Mouse (Mus musculus) forebrain, embryonic 12.5 days (tissue): ENCODE results near the gene Arid1b. TPM values are rescaled to one million over a fixed set of nuclear protein-coding genes. Genes with fewer than 3 reads are reported as not detected.

Experiments used
- ATAC-seq: fragments of 200-750 bp; cut with Nextera tagmentation; 2 replicates; pipeline ENCODE4 v1.8.0; 2017; ENCODE audit warnings: moderate TSS enrichment; ENCODE audit not compliant: low FRiP score
- H3K27ac ChIP-seq: fragments of 300-500 bp; sonication (generic); 2 replicates; pipeline ENCODE4 v1.5.1; 2016; ENCODE audit warnings: mild to moderate bottlenecking
- H3K27me3 ChIP-seq: fragments of 300-500 bp; sonication (generic); 2 replicates; pipeline ENCODE4 v1.6.1; 2016; ENCODE audit warnings: mild to moderate bottlenecking
- H3K36me3 ChIP-seq: fragments of 300-500 bp; sonication (generic); replicated peaks from 2 replicates; pipeline ENCODE4 v1.6.1; 2016; ENCODE audit warnings: mild to moderate bottlenecking
- H3K4me1 ChIP-seq: fragments of 300-500 bp; sonication (generic); 2 replicates; pipeline ENCODE4 v1.6.1; 2016
- H3K4me2 ChIP-seq: fragments of 300-500 bp; sonication (generic); 2 replicates; pipeline ENCODE4 v1.6.1; 2016; ENCODE audit warnings: mild to moderate bottlenecking, moderate library complexity
- H3K4me3 ChIP-seq: fragments of 300-500 bp; sonication (generic); replicated peaks from 2 replicates; pipeline ENCODE4 v1.5.1; 2016; ENCODE audit warnings: mild to moderate bottlenecking
- H3K9ac ChIP-seq: fragments of 300-500 bp; sonication (generic); 2 replicates; pipeline ENCODE4 v1.6.1; 2016; ENCODE audit warnings: mild to moderate bottlenecking
- H3K9me3 ChIP-seq: fragments of 300-500 bp; sonication (generic); 2 replicates; pipeline ENCODE4 v1.6.1; 2016
- WGBS: fragments of 180-500 bp; shearing (Covaris S2); methylation state at CpG from one replicate; pipeline ENCODE4 v1.1.7; 2016; 5-methylcytosine and 5-hydroxymethylcytosine counted together
- polyA plus RNA-seq: library from polyadenylated mRNA; unstranded; fragments of >200 nt; fragmentation: Nextera tagmentation; extraction: Ambion mirVana; gene quantifications from 2 replicates; pipeline ENCODE4 v1.2.1, GENCODE M21; 2016

Gene Arid1b
- polyA plus RNA-seq, 1 experiment from 2014 or later = 17.4 TPM

DNA sequence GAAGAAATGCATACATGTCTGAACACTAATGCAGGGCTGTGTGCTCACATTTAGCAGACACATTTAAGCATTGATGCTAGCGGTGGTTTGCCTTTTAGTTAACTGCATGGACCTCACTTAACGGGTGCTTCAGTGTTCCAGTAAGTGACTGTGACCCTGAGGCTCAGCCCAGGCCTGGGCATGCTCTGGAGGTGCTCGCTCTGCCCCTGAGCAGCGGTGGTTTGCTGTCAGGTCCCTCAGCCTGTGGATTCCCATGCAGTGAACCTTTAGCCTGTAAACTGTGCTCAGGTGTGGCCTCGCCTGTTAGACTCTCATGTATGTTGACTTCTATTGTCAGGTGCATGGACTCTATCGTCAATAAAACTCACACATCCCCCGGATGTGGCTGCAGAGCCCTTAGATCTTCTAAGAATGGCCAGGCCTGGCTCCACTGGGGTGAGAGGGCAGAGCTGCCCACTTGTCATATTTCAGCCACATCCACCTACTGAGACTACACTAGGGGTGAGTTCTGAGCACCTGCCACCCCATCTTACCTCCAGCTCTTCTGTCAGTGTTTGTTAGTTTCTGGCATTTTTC is 169.2 kb downstream of the Arid1b start:
- Histone ChIP-seq H3K9me3 (no peaks in the 10 kb centered on the region), H3K36me3 (no peaks in the 10 kb centered on the region), H3K9ac (no peak overlapping the region), H3K4me3 (no peak overlapping the region), H3K4me2 (no peak overlapping the region), H3K27ac (no peak overlapping the region), H3K27me3 (no peaks in the 10 kb centered on the region), H3K4me1 (peaks cover 34% of the 10 kb centered on the region)
- ATAC-seq = no peak
- 90% methylated on average over 7 of the region's 7 CpGs for WGBS

DNA sequence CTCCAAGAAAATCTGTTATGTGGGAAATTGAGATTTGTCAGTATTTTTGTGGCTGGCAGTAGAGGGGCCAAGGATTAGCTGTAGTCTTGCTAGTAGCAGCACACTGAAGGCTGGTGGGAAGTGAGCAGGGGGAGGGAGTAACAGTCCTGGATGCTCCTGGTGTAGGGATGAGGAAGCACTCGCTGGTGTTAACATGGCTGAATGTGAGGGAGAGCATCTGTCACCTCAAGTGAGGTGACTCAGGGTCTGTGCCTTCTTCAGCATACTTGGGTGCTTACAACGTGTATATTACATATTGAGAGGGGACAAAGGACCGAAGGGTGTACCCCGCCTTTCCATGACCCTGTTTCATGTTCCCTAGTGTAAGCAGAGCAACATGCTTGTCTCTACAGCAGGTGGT is 170.7 kb downstream of the Arid1b start:
- Histone ChIP-seq H3K36me3 (no peaks in the 10 kb centered on the region), H3K4me3 (no peak overlapping the region), H3K4me2 (no peak overlapping the region), H3K27me3 (no peaks in the 10 kb centered on the region), H3K27ac (no peak overlapping the region), H3K9me3 (no peaks in the 10 kb centered on the region), H3K9ac (no peak overlapping the region), H3K4me1 (peaks cover 40% of the 10 kb centered on the region)
- ATAC-seq = no peak
- 91% methylated on average over 4 of the region's 4 CpGs for WGBS

DNA sequence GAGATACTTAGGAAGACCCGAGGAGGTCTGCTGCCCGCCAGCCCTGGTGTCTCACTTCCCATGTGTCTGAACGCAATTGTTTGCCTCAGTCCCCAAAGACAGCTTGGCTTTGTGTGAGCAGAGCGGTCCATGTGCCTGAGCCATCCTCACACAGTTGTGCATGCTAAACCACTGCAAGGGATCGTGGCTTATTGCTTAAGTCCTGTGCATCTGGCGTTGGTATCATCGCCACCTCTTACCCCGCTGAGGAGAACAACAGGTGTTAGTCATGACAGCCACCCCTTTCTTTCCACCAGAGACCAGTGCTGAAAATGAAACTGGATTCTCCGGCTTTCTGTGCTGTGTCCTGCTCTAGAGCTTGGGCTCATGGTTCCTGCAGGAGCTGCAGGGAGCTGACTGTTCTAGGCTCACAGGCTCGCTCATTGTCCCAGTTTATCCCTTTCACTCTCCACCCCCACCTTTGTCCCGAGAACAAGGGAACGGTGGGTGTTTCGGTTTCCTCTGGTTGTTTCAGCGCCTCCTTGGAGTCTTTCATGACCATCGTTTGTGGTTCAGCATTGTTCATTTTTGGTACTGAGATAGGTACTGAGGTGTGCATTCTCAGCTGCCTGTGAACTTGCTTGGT is 171.2 kb downstream of the Arid1b start:
- no peaks in the 10 kb centered on the region for H3K36me3 ChIP-seq
- peaks cover 40% of the 10 kb centered on the region for H3K4me1 ChIP-seq
- no peaks in the 10 kb centered on the region for H3K27me3 ChIP-seq
- ATAC-seq = no peak
- no peak overlapping the region for H3K4me2 ChIP-seq
- H3K9me3 ChIP-seq = no peaks in the 10 kb centered on the region
- no peak overlapping the region for H3K9ac ChIP-seq
- H3K4me3 ChIP-seq = no peak overlapping the region
- no peak overlapping the region for H3K27ac ChIP-seq
- 59% methylated on average over 15 of the region's 15 CpGs for WGBS

DNA sequence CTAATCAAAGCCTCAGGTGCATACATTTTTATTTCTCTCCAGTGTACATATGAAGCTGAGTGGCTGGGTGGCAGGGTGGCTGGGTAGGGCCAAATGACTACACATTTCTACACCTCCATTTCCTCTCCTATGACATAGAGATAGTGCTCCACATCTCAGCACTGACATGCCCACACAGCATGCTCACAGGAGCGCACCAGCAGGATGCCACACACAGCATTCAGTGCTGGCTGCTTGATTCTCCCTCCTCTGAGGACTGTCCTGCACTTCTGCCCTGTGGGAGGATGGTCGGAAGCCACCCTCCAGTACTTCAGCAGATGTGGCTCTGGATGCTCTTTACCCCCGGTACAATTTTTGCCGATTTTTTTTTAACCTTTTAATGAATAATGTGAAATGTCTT is 172.0 kb downstream of the Arid1b start:
- 84% methylated on average over 4 of the region's 4 CpGs for WGBS
- H3K4me2 ChIP-seq = no peak overlapping the region
- H3K9ac ChIP-seq = no peak overlapping the region
- H3K4me1 ChIP-seq = peaks cover 40% of the 10 kb centered on the region
- H3K36me3 ChIP-seq = no peaks in the 10 kb centered on the region
- ATAC-seq = no peak
- H3K27me3 ChIP-seq = no peaks in the 10 kb centered on the region
- no peak overlapping the region for H3K4me3 ChIP-seq
- no peaks in the 10 kb centered on the region for H3K9me3 ChIP-seq
- H3K27ac ChIP-seq = no peak overlapping the region

DNA sequence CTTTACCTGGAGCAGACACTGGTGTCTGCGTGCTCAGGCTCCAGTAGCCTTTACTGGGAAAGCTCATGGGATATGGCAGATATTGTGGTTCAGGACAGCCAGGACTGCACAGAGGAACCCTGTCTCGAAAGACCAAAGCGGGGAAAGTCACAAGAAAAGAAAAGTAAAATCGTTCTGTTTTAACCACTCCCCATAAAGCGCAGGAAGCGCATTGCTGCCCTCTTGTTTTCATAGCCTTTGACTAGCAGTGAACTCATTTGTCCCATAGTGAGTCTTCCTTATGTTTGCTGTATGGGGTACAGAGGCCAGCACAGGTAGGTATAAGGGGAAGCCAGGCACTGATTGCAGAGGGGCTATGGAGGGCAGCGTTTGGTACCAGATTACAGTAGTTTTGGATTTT is 173.9 kb downstream of the Arid1b start:
- Histone ChIP-seq H3K9me3 (no peaks in the 10 kb centered on the region), H3K36me3 (no peaks in the 10 kb centered on the region), H3K4me3 (no peak overlapping the region), H3K4me1 (peaks cover 41% of the 10 kb centered on the region), H3K9ac (no peak overlapping the region), H3K27me3 (no peaks in the 10 kb centered on the region), H3K4me2 (no peak overlapping the region), H3K27ac (no peak overlapping the region)
- 88% methylated on average over 7 of the region's 7 CpGs for WGBS
- ATAC-seq = no peak

DNA sequence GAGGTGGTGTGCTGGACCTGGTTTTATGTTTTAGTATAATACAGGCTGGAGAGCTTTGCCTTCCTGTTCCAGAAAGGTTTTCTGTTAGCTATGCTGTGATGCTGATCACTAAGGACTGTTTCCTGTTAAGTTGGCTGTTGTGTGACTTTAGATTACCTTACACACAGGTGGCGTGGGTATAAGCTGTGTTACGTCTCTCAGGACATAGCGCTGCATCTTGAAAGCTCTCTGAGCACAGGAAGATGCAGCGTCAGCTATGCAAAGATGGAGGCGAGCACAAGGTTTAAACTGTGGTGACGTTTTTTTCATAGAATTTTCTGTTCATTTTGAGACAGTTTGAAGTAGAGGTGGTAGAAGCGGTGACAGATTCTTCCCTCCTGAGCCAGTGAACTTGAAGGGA is 174.5 kb downstream of the Arid1b start:
- WGBS = 95% methylated on average over 7 of the region's 7 CpGs
- peaks cover 38% of the 10 kb centered on the region for H3K4me1 ChIP-seq
- H3K4me3 ChIP-seq = no peak overlapping the region
- H3K27me3 ChIP-seq = no peaks in the 10 kb centered on the region
- no peaks in the 10 kb centered on the region for H3K36me3 ChIP-seq
- no peak overlapping the region for H3K4me2 ChIP-seq
- no peak for ATAC-seq
- no peak overlapping the region for H3K27ac ChIP-seq
- no peaks in the 10 kb centered on the region for H3K9me3 ChIP-seq
- no peak overlapping the region for H3K9ac ChIP-seq

DNA sequence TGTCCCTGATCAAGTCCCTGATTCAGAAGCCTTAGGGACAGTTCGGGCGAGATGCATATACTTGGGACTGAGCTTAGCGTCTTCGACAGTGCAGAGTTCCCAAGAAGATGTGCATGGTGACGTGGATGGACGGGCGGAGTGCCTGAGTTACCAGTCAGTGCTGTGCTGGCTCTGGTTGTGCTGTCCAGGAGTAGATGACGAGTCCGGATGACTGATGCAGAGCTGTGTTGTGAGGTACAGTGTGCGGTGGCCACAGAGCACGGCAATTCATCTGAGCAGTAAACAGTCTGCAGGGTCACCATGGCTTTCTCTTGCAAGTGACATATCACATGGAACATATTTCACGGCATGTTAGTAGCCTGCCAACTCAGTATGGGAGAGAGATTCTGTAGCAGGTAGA is 176.2 kb downstream of the Arid1b start:
- ATAC-seq = no peak
- WGBS = 96% methylated on average over 12 of the region's 12 CpGs
- Histone ChIP-seq H3K9me3 (no peaks in the 10 kb centered on the region), H3K27ac (no peak overlapping the region), H3K36me3 (no peaks in the 10 kb centered on the region), H3K9ac (no peak overlapping the region), H3K27me3 (no peaks in the 10 kb centered on the region), H3K4me1 (peaks cover 38% of the 10 kb centered on the region), H3K4me3 (no peak overlapping the region), H3K4me2 (no peak overlapping the region)

DNA sequence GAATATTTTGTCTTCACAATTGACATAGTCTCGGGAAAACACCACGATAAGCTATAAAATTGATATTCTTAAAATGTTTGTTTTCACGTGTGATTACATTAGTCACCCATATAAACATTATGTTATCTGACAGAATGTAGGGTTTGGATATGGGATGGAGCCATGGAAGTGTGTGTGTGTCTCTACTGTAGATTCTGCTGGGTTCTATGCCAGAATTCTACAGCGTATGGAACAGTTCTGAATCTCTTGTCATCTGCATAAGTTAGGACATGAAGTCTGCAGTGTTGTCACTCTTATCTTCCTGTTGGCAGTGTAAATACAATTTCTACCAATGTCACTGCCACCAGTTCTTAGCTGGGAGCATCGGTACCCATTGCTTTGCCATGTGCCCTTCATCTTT is 177.3 kb downstream of the Arid1b start:
- H3K36me3 ChIP-seq = no peaks in the 10 kb centered on the region
- no peak overlapping the region for H3K4me2 ChIP-seq
- no peak overlapping the region for H3K27ac ChIP-seq
- no peak overlapping the region for H3K4me3 ChIP-seq
- 97% methylated on average over 5 of the region's 5 CpGs for WGBS
- H3K9ac ChIP-seq = no peak overlapping the region
- no peaks in the 10 kb centered on the region for H3K27me3 ChIP-seq
- peaks cover 41% of the 10 kb centered on the region for H3K4me1 ChIP-seq
- ATAC-seq = no peak
- no peaks in the 10 kb centered on the region for H3K9me3 ChIP-seq

DNA sequence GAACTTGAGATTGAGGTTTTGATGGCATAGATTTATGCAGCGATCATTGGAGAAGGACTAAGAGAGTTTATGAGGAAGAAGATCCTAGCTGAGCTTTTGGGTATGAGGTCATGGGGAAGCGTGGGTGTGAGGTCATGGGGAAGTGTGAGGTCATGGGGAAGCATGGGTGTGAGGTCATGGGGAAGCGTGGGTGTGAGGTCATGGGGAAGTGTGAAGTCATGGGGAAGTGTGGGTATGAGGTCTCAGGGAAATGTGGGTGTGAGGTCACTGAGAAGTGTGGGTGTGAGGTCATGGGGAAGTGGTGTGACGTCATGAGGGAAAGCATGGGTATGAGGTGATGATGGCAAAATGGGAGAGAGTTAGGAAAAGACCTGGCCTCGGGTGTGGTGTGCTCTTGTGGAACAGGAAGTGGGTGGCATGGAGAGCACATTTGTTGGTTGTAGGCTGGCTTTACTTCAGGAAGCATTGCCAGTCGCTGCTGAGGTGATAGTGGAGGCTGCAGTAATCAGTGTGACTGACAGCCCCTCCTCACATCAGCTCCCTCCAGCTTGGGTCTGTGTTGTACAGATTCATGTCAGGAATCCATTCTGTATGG is 180.4 kb downstream of the Arid1b start:
- Histone ChIP-seq H3K27ac (no peak overlapping the region), H3K4me3 (no peak overlapping the region), H3K36me3 (no peaks in the 10 kb centered on the region), H3K27me3 (no peaks in the 10 kb centered on the region), H3K4me2 (no peak overlapping the region), H3K4me1 (peaks cover 31% of the 10 kb centered on the region), H3K9me3 (no peaks in the 10 kb centered on the region), H3K9ac (no peak overlapping the region)
- WGBS = 82% methylated on average over 6 of the region's 6 CpGs
- ATAC-seq = no peak

DNA sequence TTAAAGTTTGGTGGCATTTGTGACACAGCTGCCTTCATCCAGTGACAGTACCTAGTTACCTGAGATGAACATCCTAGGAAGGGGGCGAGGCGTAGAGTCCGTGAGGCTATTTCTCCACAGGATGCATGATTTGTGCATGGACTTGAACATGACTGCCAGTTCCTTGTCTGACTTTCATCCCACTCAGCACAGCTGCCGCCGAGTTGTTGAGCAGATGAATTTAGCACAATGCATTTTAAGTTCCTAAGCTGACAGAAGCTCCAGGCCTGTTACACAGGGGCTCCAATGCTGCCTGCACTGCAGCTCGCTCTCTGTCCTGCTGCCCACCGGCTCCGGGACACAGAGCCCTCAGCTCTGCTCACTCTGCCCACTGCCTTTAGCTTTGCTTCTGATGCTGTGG is 181.4 kb downstream of the Arid1b start:
- ATAC-seq = no peak
- no peaks in the 10 kb centered on the region for H3K9me3 ChIP-seq
- no peaks in the 10 kb centered on the region for H3K36me3 ChIP-seq
- no peak overlapping the region for H3K4me2 ChIP-seq
- no peaks in the 10 kb centered on the region for H3K27me3 ChIP-seq
- H3K4me1 ChIP-seq = peaks cover 31% of the 10 kb centered on the region
- no peak overlapping the region; the same call in 1 of the 2 replicates for H3K27ac ChIP-seq
- no peak overlapping the region for H3K4me3 ChIP-seq
- no peak overlapping the region for H3K9ac ChIP-seq
- WGBS = 88% methylated on average over 8 of the region's 8 CpGs

DNA sequence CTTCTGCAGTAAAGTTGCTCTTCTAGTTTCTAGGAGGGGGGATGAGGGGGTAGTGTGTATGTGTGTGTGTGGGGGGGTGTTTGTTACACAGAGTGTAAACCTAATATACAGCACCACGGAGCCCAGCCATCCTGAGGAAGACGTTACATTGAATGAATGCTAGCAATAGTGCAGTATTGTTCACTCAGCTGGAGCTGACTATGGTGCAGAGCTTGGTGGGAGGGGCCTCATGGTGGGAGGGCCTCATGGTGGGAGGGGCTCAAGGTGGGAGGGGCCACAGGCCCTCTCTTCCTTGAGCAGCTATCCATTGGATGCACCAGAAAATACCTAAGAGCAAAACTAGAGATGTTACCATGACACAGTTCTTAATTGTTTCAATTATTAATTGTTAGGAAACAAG is 182.2 kb downstream of the Arid1b start:
- WGBS = 61% methylated on average over 2 of the region's 2 CpGs
- no peak overlapping the region for H3K4me3 ChIP-seq
- no peaks in the 10 kb centered on the region for H3K9me3 ChIP-seq
- H3K9ac ChIP-seq = no peak overlapping the region
- H3K36me3 ChIP-seq = no peaks in the 10 kb centered on the region
- ATAC-seq = 0 out of 2 replicates have a peak, but pooled peaks have one; percentile 20
- no peak overlapping the region for H3K27ac ChIP-seq
- H3K27me3 ChIP-seq = no peaks in the 10 kb centered on the region
- H3K4me1 ChIP-seq = peaks cover 31% of the 10 kb centered on the region
- H3K4me2 ChIP-seq = no peak overlapping the region

DNA sequence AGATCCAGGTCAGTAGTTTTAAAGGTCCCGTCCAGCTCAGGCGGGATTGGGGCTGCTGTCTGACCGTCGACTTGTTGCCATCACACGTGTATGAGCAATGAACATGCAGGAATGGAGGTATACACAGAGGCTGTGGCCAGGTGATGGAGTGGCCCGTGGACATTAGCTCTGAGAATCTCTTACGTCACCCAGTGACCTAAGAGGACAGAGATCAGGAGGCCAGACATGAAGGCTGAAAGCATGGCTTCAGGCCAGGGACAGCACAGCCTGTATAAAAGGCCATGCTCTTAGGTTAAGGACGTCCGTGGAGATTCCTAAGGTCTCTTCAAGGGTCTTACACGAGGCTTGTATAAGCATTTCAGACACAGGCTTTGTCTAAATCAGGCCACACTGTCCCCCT is 184.4 kb downstream of the Arid1b start:
- no peak for ATAC-seq
- no peak overlapping the region for H3K9ac ChIP-seq
- H3K4me1 ChIP-seq = peaks cover 25% of the 10 kb centered on the region
- no peaks in the 10 kb centered on the region for H3K36me3 ChIP-seq
- no peak overlapping the region for H3K27ac ChIP-seq
- 88% methylated on average over 10 of the region's 10 CpGs for WGBS
- H3K27me3 ChIP-seq = no peaks in the 10 kb centered on the region
- H3K4me2 ChIP-seq = no peak overlapping the region
- no peak overlapping the region for H3K4me3 ChIP-seq
- no peaks in the 10 kb centered on the region for H3K9me3 ChIP-seq

DNA sequence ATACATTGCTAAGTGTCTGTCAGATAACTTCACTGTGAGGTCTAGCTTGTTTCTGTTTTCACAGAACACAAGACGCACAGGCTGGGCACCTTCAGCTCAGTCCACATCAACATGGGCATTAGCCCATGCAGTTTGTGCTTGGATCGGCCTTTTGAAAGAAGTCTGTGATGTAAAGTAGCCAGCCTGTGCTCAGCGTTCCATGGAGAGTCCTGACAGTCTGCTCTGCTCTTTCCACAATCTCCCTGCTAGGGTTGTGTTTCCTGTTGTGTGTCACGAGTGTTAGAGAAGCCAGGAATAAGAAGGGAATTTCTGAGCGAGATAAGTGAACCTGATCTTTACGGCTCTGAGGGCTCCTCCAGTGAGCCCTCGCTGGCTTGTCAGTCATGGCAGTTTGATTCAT is 184.9 kb downstream of the Arid1b start:
- Histone ChIP-seq H3K9ac (no peak overlapping the region), H3K4me1 (peaks cover 25% of the 10 kb centered on the region), H3K4me3 (no peak overlapping the region), H3K4me2 (no peak overlapping the region), H3K9me3 (no peaks in the 10 kb centered on the region), H3K36me3 (no peaks in the 10 kb centered on the region), H3K27me3 (no peaks in the 10 kb centered on the region), H3K27ac (no peak overlapping the region)
- 76% methylated on average over 7 of the region's 7 CpGs for WGBS
- no peak for ATAC-seq
